Mouse (Mus musculus): ENCODE measurements around the gene Zdhhc11. TPM values are rescaled to one million over a fixed set of nuclear protein-coding genes. Genes with fewer than 3 reads are reported as not detected.
A peak's percentile ranks its signal among the peaks of the same experiment; 100 is the strongest.
"Not testable (repeated sequence)": the region's sequence is repeated elsewhere in the genome, so short reads cannot be mapped to it uniquely, and the experiment has no call there.

Zdhhc11 gene
- polyA plus RNA-seq, 1 experiment from 2014 or later = not detected

- Histone ChIP-seq H3K4me1 (replicated peaks; ENCODE audit: control insufficient read depth, insufficient read depth, low read length) (peaks cover 8% of the 10 kb centered on the region; the same call in 1 of the 2 replicates), H3K9me3 (ENCODE audit: control insufficient read depth, low read length) (no peaks in the 10 kb centered on the region), H3K36me3 (ENCODE audit: control insufficient read depth, insufficient read depth, low read length) (no peaks in the 10 kb centered on the region), H3K4me3 (ENCODE audit: low read depth, low read length) (peak overlapping the region; percentile 58), H3K27me3 (replicated peaks; ENCODE audit: control insufficient read depth, insufficient read depth, low read length) (peaks cover 62% of the 10 kb centered on the region), H3K9ac (ENCODE audit: low read depth, low read length) (no peak overlapping the region; the same call in 1 of the 2 replicates), H3K27ac (ENCODE audit: low read depth, low read length) (no peak overlapping the region), H3K4me2 (peak overlapping the region; percentile 81)
- DNase-seq (ENCODE audit: low spot score) = peak; percentile 43
- peak; percentile 15 for ATAC-seq (replicated peaks; ENCODE audit: low FRiP score)
- WGBS = 1% methylated on average over 55 of the region's 55 CpGs
Measured at GRCm38 (mm10) chr13:74009791-74010614, 46.4 kb downstream of the Zdhhc11 start.

GRCm38 (mm10) chr13:74010678-74011077, 47.0 kb downstream of the Zdhhc11 start:
- peaks cover 8% of the 10 kb centered on the region; the same call in 1 of the 2 replicates for H3K4me1 ChIP-seq (replicated peaks; ENCODE audit: control insufficient read depth, insufficient read depth, low read length)
- no peak for ATAC-seq (replicated peaks; ENCODE audit: low FRiP score)
- H3K27me3 ChIP-seq (replicated peaks; ENCODE audit: control insufficient read depth, insufficient read depth, low read length) = peaks cover 62% of the 10 kb centered on the region
- no peak overlapping the region for H3K27ac ChIP-seq (ENCODE audit: low read depth, low read length)
- H3K36me3 ChIP-seq (ENCODE audit: control insufficient read depth, insufficient read depth, low read length) = no peaks in the 10 kb centered on the region
- 12% methylated on average over 3 of the region's 3 CpGs for WGBS
- H3K9me3 ChIP-seq (ENCODE audit: control insufficient read depth, low read length) = no peaks in the 10 kb centered on the region
- H3K9ac ChIP-seq (ENCODE audit: low read depth, low read length) = no peak overlapping the region
- peak overlapping the region; percentile 81 for H3K4me2 ChIP-seq
- H3K4me3 ChIP-seq (ENCODE audit: low read depth, low read length) = peak overlapping the region; percentile 58
- no peak for DNase-seq (ENCODE audit: low spot score)

- Histone ChIP-seq H3K4me3 (ENCODE audit: low read depth, low read length) (no peak overlapping the region), H3K27me3 (replicated peaks; ENCODE audit: control insufficient read depth, insufficient read depth, low read length) (peaks cover 27% of the 10 kb centered on the region), H3K9me3 (ENCODE audit: control insufficient read depth, low read length) (no peaks in the 10 kb centered on the region), H3K4me1 (replicated peaks; ENCODE audit: control insufficient read depth, insufficient read depth, low read length) (peaks cover 4% of the 10 kb centered on the region), H3K36me3 (ENCODE audit: control insufficient read depth, insufficient read depth, low read length) (no peaks in the 10 kb centered on the region), H3K27ac (ENCODE audit: low read depth, low read length) (no peak overlapping the region), H3K9ac (ENCODE audit: low read depth, low read length) (no peak overlapping the region), H3K4me2 (no peak overlapping the region)
- ATAC-seq (replicated peaks; ENCODE audit: low FRiP score) (no peak), DNase-seq (ENCODE audit: low spot score) (no peak)
- WGBS = 71% methylated on average over 4 of the region's 4 CpGs
Measured at GRCm38 (mm10) chr13:74015908-74016307, 52.3 kb downstream of the Zdhhc11 start.

GRCm38 (mm10) chr13:74017426-74017825, 53.8 kb downstream of the Zdhhc11 start:
- ATAC-seq (replicated peaks; ENCODE audit: low FRiP score) (peak; percentile 69), DNase-seq (ENCODE audit: low spot score) (no peak)
- Histone ChIP-seq H3K4me1 (replicated peaks; ENCODE audit: control insufficient read depth, insufficient read depth, low read length) (peaks cover 4% of the 10 kb centered on the region), H3K4me3 (ENCODE audit: low read depth, low read length) (no peak overlapping the region), H3K27me3 (replicated peaks; ENCODE audit: control insufficient read depth, insufficient read depth, low read length) (peaks cover 12% of the 10 kb centered on the region), H3K27ac (ENCODE audit: low read depth, low read length) (no peak overlapping the region), H3K36me3 (ENCODE audit: control insufficient read depth, insufficient read depth, low read length) (no peaks in the 10 kb centered on the region), H3K9ac (ENCODE audit: low read depth, low read length) (no peak overlapping the region), H3K4me2 (no peak overlapping the region), H3K9me3 (ENCODE audit: control insufficient read depth, low read length) (no peaks in the 10 kb centered on the region)
- 53% methylated on average over 4 of the region's 4 CpGs for WGBS

GRCm38 (mm10) chr13:74019006-74019405, 55.4 kb downstream of the Zdhhc11 start:
- H3K36me3 ChIP-seq (ENCODE audit: control insufficient read depth, insufficient read depth, low read length); H3K4me2 ChIP-seq; DNase-seq (ENCODE audit: low spot score); H3K27me3 ChIP-seq (replicated peaks; ENCODE audit: control insufficient read depth, insufficient read depth, low read length); H3K9me3 ChIP-seq (ENCODE audit: control insufficient read depth, low read length); ATAC-seq (replicated peaks; ENCODE audit: low FRiP score); H3K4me3 ChIP-seq (ENCODE audit: low read depth, low read length); H3K4me1 ChIP-seq (replicated peaks; ENCODE audit: control insufficient read depth, insufficient read depth, low read length); H3K27ac ChIP-seq (ENCODE audit: low read depth, low read length); H3K9ac ChIP-seq (ENCODE audit: low read depth, low read length): not testable (repeated sequence)
- 86% methylated on average over 8 of the region's 8 CpGs for WGBS

- DNase-seq (ENCODE audit: low spot score) (no peak), ATAC-seq (replicated peaks; ENCODE audit: low FRiP score) (no peak)
- WGBS = 71% methylated on average over 4 of the region's 4 CpGs
- Histone ChIP-seq H3K27me3 (replicated peaks; ENCODE audit: control insufficient read depth, insufficient read depth, low read length) (no peaks in the 10 kb centered on the region), H3K4me1 (replicated peaks; ENCODE audit: control insufficient read depth, insufficient read depth, low read length) (no peaks in the 10 kb centered on the region), H3K36me3 (ENCODE audit: control insufficient read depth, insufficient read depth, low read length) (no peaks in the 10 kb centered on the region), H3K27ac (ENCODE audit: low read depth, low read length) (no peak overlapping the region), H3K9me3 (ENCODE audit: control insufficient read depth, low read length) (no peaks in the 10 kb centered on the region), H3K4me2 (no peak overlapping the region), H3K9ac (ENCODE audit: low read depth, low read length) (no peak overlapping the region), H3K4me3 (ENCODE audit: low read depth, low read length) (no peak overlapping the region)
Measured at GRCm38 (mm10) chr13:74025151-74026081, 61.8 kb downstream of the Zdhhc11 start.

- Histone ChIP-seq H3K27me3 (replicated peaks; ENCODE audit: control insufficient read depth, insufficient read depth, low read length) (no peaks in the 10 kb centered on the region), H3K9ac (ENCODE audit: low read depth, low read length) (no peak overlapping the region), H3K9me3 (ENCODE audit: control insufficient read depth, low read length) (no peaks in the 10 kb centered on the region), H3K4me1 (replicated peaks; ENCODE audit: control insufficient read depth, insufficient read depth, low read length) (no peaks in the 10 kb centered on the region), H3K36me3 (ENCODE audit: control insufficient read depth, insufficient read depth, low read length) (no peaks in the 10 kb centered on the region), H3K4me3 (ENCODE audit: low read depth, low read length) (no peak overlapping the region), H3K4me2 (no peak overlapping the region), H3K27ac (ENCODE audit: low read depth, low read length) (no peak overlapping the region)
- DNase-seq (ENCODE audit: low spot score) (no peak), ATAC-seq (replicated peaks; ENCODE audit: low FRiP score) (no peak; the same call in 1 of the 2 replicates)
- 25% methylated on average over 2 of the region's 2 CpGs for WGBS
Measured at GRCm38 (mm10) chr13:74026215-74026614, 62.6 kb downstream of the Zdhhc11 start.

GRCm38 (mm10) chr13:74028116-74028515, 64.5 kb downstream of the Zdhhc11 start:
- Histone ChIP-seq H3K4me2 (no peak overlapping the region), H3K9ac (ENCODE audit: low read depth, low read length) (no peak overlapping the region), H3K9me3 (ENCODE audit: control insufficient read depth, low read length) (no peaks in the 10 kb centered on the region), H3K4me1 (replicated peaks; ENCODE audit: control insufficient read depth, insufficient read depth, low read length) (no peaks in the 10 kb centered on the region), H3K27me3 (replicated peaks; ENCODE audit: control insufficient read depth, insufficient read depth, low read length) (no peaks in the 10 kb centered on the region), H3K36me3 (ENCODE audit: control insufficient read depth, insufficient read depth, low read length) (no peaks in the 10 kb centered on the region), H3K4me3 (ENCODE audit: low read depth, low read length) (no peak overlapping the region), H3K27ac (ENCODE audit: low read depth, low read length) (no peak overlapping the region)
- WGBS = 73% methylated on average over 2 of the region's 2 CpGs
- no peak for DNase-seq (ENCODE audit: low spot score)
- no peak for ATAC-seq (replicated peaks; ENCODE audit: low FRiP score)
